Mouse (Mus musculus) heart, postnatal 0 days (tissue): ENCODE data around the gene Ift20.

Source experiments
- CTCF ChIP-seq: IDR thresholded peaks from 2 replicates; pipeline ENCODE4 v1.5.1; 2016; ENCODE audit warnings: antibody characterized with exemption, control low read depth, low read depth
- EP300 ChIP-seq: IDR thresholded peaks from 2 replicates; pipeline ENCODE4 v1.6.1; 2016; ENCODE audit warnings: antibody characterized with exemption, low read depth

- TF ChIP-seq CTCF (no peak), EP300 (peak; percentile 57; the same call in 1 of the 2 replicates)
These were observed 30.6 kb downstream of the Ift20 start for GRCm38 (mm10) chr11:78566775-78567174.
